Mouse (Mus musculus) testis, adult 2 months (tissue): ENCODE results near the gene Znrd1as.

Source experiments
- CTCF ChIP-seq: fragments of 200-500 bp; IDR thresholded peaks from 2 replicates; pipeline ENCODE4 v1.5.1; 2012; ENCODE audit warnings: low read depth, mild to moderate bottlenecking, inconsistent platforms, low read length, moderate library complexity; ENCODE audit not compliant: control insufficient read depth, insufficient read depth, insufficient replicate concordance
- POLR2A ChIP-seq: fragments of 200-500 bp; IDR thresholded peaks from 2 replicates; pipeline ENCODE4 v1.6.1; 2012; ENCODE audit warnings: low read depth, mild to moderate bottlenecking, inconsistent platforms, low read length, moderate library complexity; ENCODE audit not compliant: control insufficient read depth

- no peak for TF ChIP-seq CTCF
- no peak for TF ChIP-seq POLR2A
Observed at GRCm38 (mm10) chr17:36995448-36995847, 37.1 kb downstream of the Znrd1as start.
